Mouse (Mus musculus): ENCODE measurements around the gene Patj. TPM values are rescaled to one million over a fixed set of nuclear protein-coding genes. Genes with fewer than 3 reads are reported as not detected.
A peak's percentile ranks its signal among the peaks of the same experiment; 100 is the strongest.

Gene Patj
- total and polyA plus RNA-seq, 2 experiments from 2014 or later = 4.2 to 12.0 TPM

- ATAC-seq (no peak), DNase-seq (no peak)
- WGBS = 96% methylated on average over 4 of the region's 4 CpGs
- Histone ChIP-seq H3K9me3 (ENCODE audit: low read length) (no peaks in the 10 kb centered on the region), H3K36me3 (ENCODE audit: insufficient read depth) (no peaks in the 10 kb centered on the region), H3K4me1 (ENCODE audit: insufficient read depth) (no peaks in the 10 kb centered on the region), H3K9ac (no peak overlapping the region), H3K27me3 (ENCODE audit: insufficient read depth, low read length) (no peaks in the 10 kb centered on the region), H3K4me3 (ENCODE audit: low read depth, low read length) (no peak overlapping the region), H3K4me2 (ENCODE audit: low read depth) (no peak overlapping the region), H3K27ac (ENCODE audit: low read depth, low read length) (no peak overlapping the region)
- no peak for TF ChIP-seq CTCF (IDR thresholded peaks at IDR 0.05; ENCODE audit: low read depth)
Observed at GRCm38 (mm10) chr4:98486901-98487300, 91.3 kb downstream of the Patj start.

- DNase-seq = peak; percentile 30
- ATAC-seq = peak; percentile 51; the same call in 1 of the 2 replicates
- TF ChIP-seq CTCF (IDR thresholded peaks at IDR 0.05; ENCODE audit: low read depth) = peak; percentile 42
Observed at GRCm38 (mm10) chr4:98489386-98489785, 93.8 kb downstream of the Patj start.

GRCm38 (mm10) chr4:98498341-98498740 is 102.8 kb downstream of the Patj start:
- WGBS = 87% methylated on average over 4 of the region's 4 CpGs
- no peaks in the 10 kb centered on the region for H3K4me1 ChIP-seq (ENCODE audit: insufficient read depth)
- ATAC-seq = no peak

More at GRCm38 (mm10) chr4:98489386-98489785, 93.8 kb downstream of the Patj start:
- Histone ChIP-seq H3K36me3 (ENCODE audit: insufficient read depth) (no peaks in the 10 kb centered on the region), H3K9me3 (ENCODE audit: low read length) (no peaks in the 10 kb centered on the region), H3K27ac (ENCODE audit: low read depth, low read length) (no peak overlapping the region), H3K9ac (no peak overlapping the region), H3K27me3 (ENCODE audit: insufficient read depth, low read length) (no peaks in the 10 kb centered on the region), H3K4me2 (ENCODE audit: low read depth) (no peak overlapping the region), H3K4me1 (ENCODE audit: insufficient read depth) (no peaks in the 10 kb centered on the region), H3K4me3 (ENCODE audit: low read depth, low read length) (no peak overlapping the region)
- 14% methylated on average over 1 of the region's 1 CpGs for WGBS

GRCm38 (mm10) chr4:98500182-98500581 is 104.6 kb downstream of the Patj start:
- Histone ChIP-seq H3K4me3 (ENCODE audit: low read depth, low read length) (no peak overlapping the region), H3K27ac (ENCODE audit: low read depth, low read length) (no peak overlapping the region), H3K9ac (no peak overlapping the region), H3K36me3 (ENCODE audit: insufficient read depth) (no peaks in the 10 kb centered on the region), H3K9me3 (ENCODE audit: low read length) (no peaks in the 10 kb centered on the region), H3K27me3 (ENCODE audit: insufficient read depth, low read length) (no peaks in the 10 kb centered on the region), H3K4me2 (ENCODE audit: low read depth) (no peak overlapping the region), H3K4me1 (ENCODE audit: insufficient read depth) (no peaks in the 10 kb centered on the region)
- WGBS = 78% methylated on average over 5 of the region's 5 CpGs
- ATAC-seq (no peak), DNase-seq (no peak)
- TF ChIP-seq CTCF (IDR thresholded peaks at IDR 0.05; ENCODE audit: low read depth) = no peak; the same call in 1 of the 2 replicates

More at GRCm38 (mm10) chr4:98498341-98498740, 102.8 kb downstream of the Patj start:
- H3K9ac ChIP-seq = no peak overlapping the region
- no peaks in the 10 kb centered on the region for H3K9me3 ChIP-seq (ENCODE audit: low read length)
- H3K36me3 ChIP-seq (ENCODE audit: insufficient read depth) = no peaks in the 10 kb centered on the region
- no peak overlapping the region for H3K4me2 ChIP-seq (ENCODE audit: low read depth)
- H3K4me3 ChIP-seq (ENCODE audit: low read depth, low read length) = no peak overlapping the region
- H3K27ac ChIP-seq (ENCODE audit: low read depth, low read length) = no peak overlapping the region
- no peaks in the 10 kb centered on the region for H3K27me3 ChIP-seq (ENCODE audit: insufficient read depth, low read length)
- TF ChIP-seq CTCF (IDR thresholded peaks at IDR 0.05; ENCODE audit: low read depth) = no peak
- DNase-seq = no peak

GRCm38 (mm10) chr4:98500875-98501274 is 105.3 kb downstream of the Patj start:
- H3K9me3 ChIP-seq (ENCODE audit: low read length) = no peaks in the 10 kb centered on the region
- no peak for DNase-seq
- no peaks in the 10 kb centered on the region for H3K4me1 ChIP-seq (ENCODE audit: insufficient read depth)
- no peak overlapping the region for H3K4me2 ChIP-seq (ENCODE audit: low read depth)
- H3K27me3 ChIP-seq (ENCODE audit: insufficient read depth, low read length) = no peaks in the 10 kb centered on the region
- H3K9ac ChIP-seq = no peak overlapping the region
- no peak for ATAC-seq
- no peak for TF ChIP-seq CTCF (IDR thresholded peaks at IDR 0.05; ENCODE audit: low read depth)
- H3K27ac ChIP-seq (ENCODE audit: low read depth, low read length) = no peak overlapping the region
- 65% methylated on average over 2 of the region's 2 CpGs for WGBS
- no peaks in the 10 kb centered on the region for H3K36me3 ChIP-seq (ENCODE audit: insufficient read depth)
- H3K4me3 ChIP-seq (ENCODE audit: low read depth, low read length) = no peak overlapping the region

GRCm38 (mm10) chr4:98504743-98505142 is 109.2 kb downstream of the Patj start:
- DNase-seq (no peak), ATAC-seq (no peak)
- TF ChIP-seq CTCF (IDR thresholded peaks at IDR 0.05; ENCODE audit: low read depth) = no peak
- Histone ChIP-seq H3K27me3 (ENCODE audit: insufficient read depth, low read length) (no peaks in the 10 kb centered on the region), H3K9me3 (ENCODE audit: low read length) (no peaks in the 10 kb centered on the region), H3K27ac (ENCODE audit: low read depth, low read length) (no peak overlapping the region), H3K4me3 (ENCODE audit: low read depth, low read length) (no peak overlapping the region), H3K36me3 (ENCODE audit: insufficient read depth) (no peaks in the 10 kb centered on the region), H3K4me2 (ENCODE audit: low read depth) (no peak overlapping the region), H3K4me1 (ENCODE audit: insufficient read depth) (no peaks in the 10 kb centered on the region), H3K9ac (no peak overlapping the region)
- WGBS = 64% methylated on average over 3 of the region's 3 CpGs

- H3K9ac ChIP-seq = no peak overlapping the region
- no peak overlapping the region for H3K27ac ChIP-seq (ENCODE audit: low read depth, low read length)
- no peak overlapping the region for H3K4me3 ChIP-seq (ENCODE audit: low read depth, low read length)
- H3K4me2 ChIP-seq (ENCODE audit: low read depth) = no peak overlapping the region
- DNase-seq (no peak), ATAC-seq (no peak)
- H3K27me3 ChIP-seq (ENCODE audit: insufficient read depth, low read length) = no peaks in the 10 kb centered on the region
- TF ChIP-seq CTCF (IDR thresholded peaks at IDR 0.05; ENCODE audit: low read depth) = no peak
- no peaks in the 10 kb centered on the region for H3K4me1 ChIP-seq (ENCODE audit: insufficient read depth)
- no peaks in the 10 kb centered on the region for H3K36me3 ChIP-seq (ENCODE audit: insufficient read depth)
- WGBS = 59% methylated on average over 11 of the region's 11 CpGs
- H3K9me3 ChIP-seq (ENCODE audit: low read length) = no peaks in the 10 kb centered on the region
Observed at GRCm38 (mm10) chr4:98508471-98509271, 113.1 kb downstream of the Patj start.

All from forebrain, postnatal 0 days (tissue).